Mouse (Mus musculus): ENCODE measurements at regions not wholly inside any gene's neighbourhood (a gene's known extent, or its start where the extent isn't known, plus 50 kb on each side); places are given as distances from the start of the nearest gene placed in this dataset.

DNA sequence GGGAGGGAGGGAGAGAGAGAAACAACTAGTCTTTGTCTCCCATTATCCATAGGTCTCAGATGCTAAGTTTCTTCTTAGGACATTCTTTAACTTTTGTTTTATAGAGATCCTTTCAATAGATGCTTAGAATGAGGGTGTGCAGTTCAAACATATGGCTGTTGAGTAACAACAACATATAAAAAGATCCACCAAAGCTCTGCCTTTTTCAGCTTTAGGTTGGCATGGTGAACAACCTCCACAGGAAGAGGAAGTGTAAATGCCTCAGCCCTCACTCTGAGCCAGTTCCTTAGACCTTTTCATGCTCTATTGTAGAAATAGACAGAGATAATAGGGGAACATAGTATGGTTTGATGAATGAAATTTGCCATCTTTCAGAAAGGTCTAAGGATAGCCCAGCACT lies 326.0 kb downstream of the Fam84a start:
- no peak for DNase-seq (ENCODE audit: low spot score in 2 of 2)

DNA sequence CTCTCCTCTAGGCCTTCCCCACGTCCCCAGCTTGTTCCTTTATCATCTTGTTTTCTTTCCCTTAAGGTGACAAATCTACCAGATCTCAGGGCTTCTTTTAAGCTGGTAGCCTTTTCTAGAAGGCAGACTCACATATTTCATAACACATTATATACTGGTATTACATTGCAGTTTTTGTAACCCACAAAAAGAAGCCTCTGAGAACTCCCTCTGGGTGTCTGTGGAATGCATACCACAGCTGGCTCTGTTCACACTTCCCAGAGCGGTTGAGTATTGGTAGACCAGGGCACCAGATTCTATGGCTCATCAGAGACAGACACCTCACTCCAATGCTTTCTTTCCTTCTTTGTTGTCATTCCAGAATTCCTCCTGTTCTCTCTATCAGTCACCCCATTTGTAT lies 336.4 kb downstream of the Fam84a start:
- no peak for DNase-seq (ENCODE audit: low spot score in 2 of 2)

DNA sequence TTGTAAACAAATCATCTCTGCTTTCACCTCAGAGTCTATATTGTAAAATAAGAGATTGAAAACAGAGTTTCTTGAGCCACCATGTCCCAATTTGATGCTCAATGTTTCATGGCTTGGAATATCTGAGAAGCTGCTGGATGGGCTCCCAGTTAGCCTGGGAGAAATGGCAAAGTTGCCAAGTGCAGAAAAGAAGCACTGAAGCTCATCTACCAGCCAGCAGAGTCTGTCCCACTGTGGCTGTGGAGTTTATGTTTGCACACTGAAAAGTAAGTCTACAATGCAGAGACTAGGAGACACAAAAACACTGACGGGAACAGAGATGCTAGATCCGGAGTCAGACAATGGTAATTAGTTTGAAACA lies 341.7 kb downstream of the Fam84a start:
- DNase-seq (ENCODE audit: low spot score in 2 of 2) = no peak

DNA sequence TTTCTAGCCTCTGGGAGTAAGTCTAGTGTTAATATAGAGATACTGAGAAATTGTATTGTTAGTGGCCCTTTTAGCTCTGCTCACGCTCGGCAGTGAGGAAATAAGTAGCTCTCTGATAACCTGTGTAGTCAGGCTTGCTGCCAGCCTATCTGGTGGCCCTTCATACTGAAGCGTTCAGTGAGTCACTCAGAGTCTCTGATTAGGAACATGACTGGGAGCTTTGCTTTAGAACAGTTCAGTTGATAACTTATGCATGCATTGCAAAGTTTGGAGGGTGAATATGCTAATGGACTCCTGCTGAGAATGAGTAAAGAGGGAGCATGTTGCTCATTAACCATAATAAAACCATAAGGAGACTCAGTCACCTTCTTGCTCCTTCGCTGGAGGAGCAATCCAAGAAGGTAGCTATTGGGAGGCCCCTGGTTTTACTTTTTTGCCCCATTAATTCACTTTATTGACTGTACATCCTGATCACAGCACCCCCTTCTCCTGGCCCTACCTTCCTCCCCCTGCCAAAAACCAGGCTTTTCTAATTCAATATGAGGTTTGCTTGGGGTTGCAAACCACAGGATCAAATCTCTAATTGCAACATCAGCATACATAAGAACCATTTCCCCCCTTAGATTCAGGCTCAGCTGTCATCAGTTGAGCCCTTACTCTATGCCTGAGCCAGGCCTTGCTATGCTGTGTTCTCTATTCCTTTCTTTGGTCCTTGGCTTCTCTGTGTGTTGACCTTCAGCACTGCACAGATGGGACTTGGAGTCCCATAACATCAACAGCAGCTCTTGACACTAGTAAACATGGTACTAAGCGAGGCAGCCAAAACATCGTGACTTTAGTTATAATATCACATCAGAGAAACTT lies 342.3 kb downstream of the Fam84a start:
- no peak for DNase-seq (ENCODE audit: low spot score in 2 of 2)

DNA sequence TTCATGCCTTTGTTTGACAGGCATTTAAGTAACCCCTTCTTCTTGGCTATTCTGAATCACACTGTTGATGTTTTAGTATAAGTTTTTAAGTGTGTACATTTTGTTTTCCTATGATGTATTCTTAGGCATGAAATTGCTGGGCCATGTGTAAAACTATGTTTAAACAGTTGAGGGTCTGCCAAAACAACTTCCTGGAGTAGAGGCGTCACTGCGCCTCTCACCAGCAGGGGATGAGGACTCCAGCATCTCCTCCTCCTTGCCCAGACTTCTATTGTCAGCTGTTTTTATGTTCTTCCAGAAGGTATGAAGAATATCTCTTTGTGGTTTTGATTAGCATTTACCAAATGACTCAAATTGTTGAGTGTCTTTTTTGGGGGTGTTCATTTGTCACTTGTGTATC lies 372.1 kb downstream of the Fam84a start:
- DNase-seq (ENCODE audit: low spot score in 2 of 2) = no peak

DNA sequence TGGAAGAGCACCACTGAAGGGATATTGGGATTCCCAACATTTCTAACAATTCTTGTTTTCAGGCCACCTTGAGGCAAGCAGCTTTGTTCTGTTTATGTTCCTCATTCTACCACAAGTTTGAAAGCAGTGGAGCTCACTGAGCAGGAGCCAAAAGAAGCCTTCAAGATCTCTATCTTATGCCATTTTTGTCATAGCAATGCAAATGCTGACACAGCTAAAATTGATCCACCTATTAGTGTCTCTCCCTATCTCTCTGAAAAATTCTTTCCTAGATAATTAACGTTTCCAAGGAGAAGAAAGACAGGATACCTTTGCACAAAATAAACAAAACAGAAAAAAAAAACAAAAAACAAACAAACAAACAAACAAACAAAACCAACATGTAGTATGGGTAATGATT lies 375.2 kb downstream of the Fam84a start:
- DNase-seq (ENCODE audit: low spot score in 2 of 2) = no peak

DNA sequence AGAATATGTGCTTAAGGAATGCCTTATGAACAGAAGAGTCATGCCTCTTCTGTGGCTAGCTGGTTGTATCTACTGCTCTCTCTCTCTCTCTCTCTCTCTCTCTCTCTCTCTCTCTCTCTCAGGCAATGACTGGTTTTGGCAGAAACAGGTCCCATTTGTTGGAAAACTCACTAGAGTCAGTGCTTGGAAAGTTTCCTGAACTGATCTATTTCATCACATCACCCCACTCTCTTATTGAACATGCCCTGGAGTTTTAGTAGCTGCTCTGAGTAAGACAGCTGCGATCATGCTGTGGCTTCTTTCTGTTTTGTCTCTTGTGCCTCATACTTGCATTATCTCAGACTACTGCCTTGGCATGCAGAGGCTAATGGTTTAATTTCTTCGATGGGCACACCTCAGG lies 382.2 kb downstream of the Fam84a start:
- DNase-seq (ENCODE audit: low spot score in 2 of 2) = no peak

DNA sequence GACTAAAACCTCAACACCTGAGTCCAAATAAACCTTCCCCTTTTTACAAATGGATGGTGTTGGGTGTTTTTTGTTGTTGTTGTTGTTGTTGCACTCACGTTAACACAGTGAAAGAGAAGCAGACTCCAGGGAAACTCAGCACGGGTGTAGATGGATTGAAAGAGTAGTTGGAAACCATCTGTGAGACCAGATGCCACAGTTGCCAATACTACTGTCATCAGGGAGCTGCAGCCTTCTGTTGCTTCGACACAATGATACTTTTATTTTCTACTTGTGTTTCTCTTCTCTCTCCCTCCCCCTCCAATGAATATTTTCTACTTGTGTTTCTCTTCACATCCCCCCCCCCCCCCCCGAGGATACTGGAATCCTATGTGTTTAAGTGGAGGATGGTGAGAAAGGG lies 382.7 kb downstream of the Fam84a start:
- DNase-seq (ENCODE audit: low spot score in 2 of 2) = no peak

DNA sequence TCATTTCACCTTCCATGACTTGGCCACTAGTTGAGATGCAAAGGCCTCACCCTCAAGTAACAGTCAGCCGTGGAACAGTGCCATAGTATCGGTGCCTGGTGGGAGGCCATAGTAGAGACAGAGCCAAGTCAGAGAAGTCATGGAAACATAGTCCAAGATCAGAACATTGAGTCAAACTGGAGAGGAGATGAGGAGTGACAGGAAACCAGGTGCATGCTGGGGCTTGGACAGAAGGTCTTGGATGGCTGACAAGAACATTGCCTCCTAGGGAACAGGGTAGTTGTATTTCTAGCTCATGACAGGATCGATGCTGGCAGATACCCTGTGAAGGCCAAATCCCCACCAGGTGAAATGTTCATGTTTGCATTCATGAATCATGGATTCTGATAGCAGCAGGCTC lies 385.4 kb downstream of the Fam84a start:
- DNase-seq (ENCODE audit: low spot score in 2 of 2) = peak in 1 of 2 experiments; percentile 16

DNA sequence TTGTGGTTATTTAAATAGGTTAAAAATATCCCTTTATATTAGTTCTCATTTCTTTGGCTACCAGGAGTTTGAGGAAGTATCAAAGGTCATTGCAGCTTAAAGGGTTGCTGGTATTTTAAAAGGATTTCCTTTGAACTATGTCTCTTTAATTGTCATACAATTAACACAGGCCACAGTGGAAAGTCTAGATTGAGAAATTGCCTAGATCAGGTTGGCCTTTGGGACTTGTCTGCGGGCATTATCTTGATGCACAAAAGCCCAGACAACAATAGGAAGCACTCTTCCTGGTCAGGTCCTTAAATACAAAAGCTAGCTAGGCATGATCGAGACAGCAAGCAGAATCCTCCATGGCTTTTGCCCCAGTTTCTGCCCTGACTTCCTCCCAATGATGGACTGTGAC lies 398.0 kb downstream of the Fam84a start:
- no peak for DNase-seq (ENCODE audit: low spot score in 2 of 2)

DNA sequence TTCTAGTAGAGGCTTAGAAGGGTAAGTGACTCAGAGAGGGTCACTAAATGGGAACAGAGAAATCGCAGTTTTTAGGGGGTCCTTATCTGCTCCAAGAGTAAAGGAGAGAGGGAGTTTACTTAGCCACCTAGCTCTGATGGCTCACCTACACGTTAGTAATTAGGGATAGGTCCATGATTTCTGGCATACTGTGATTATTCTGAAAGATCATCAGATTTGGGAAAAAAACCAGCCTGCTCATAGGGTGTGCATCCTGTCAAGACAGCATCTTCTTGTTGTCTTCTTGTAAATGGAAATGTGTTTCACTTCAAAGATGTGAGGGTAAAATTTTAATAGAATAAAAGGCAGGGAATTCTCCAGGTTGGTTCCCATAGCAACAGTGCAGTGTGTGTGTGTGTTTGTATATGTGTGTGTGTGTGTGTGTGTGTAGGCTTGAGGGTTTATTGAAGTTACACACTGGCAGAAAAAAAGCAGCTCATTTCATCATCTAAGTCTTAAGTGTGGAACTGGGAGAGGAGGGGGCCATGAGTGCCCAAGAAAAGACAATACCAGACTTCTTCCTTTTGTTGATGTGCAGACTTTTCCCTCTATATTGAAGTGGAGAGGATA lies 407.4 kb downstream of the Fam84a start:
- no peak for DNase-seq (ENCODE audit: low spot score in 2 of 2)

DNA sequence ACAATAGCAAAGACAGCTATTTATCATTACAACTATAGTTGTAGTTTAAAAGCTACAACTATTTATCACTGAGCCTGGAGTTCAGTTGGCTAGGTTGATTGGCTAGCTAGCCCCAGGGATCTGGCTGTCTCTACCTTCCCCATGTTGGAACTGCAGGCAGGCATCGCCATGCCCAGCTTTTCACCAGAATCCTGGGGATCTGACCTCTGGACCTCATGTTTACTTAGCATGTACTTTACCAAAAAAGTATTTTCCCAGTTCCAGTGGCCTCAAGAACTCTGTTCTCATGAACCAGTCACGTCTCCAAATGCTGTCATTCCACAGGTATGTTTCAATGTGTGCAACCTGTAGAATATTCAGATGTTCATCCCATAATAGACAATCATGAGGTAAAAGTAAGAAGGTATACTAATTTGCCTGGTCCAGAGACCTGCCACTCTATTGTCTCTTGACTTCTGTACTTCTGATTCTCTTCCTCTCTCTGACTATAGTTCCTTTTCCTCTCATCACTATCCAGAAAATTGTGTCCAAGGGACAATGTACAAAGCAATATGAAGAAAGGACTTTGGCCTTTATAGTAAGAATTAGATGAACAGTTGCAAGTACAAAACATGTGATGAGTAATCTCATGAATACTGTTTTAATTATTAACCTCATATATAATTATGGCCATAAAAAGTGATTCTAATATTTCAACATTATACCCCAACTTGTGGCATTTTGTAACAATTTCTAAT lies 421.8 kb downstream of the Fam84a start:
- no peak for DNase-seq (ENCODE audit: low spot score in 2 of 2)

DNA sequence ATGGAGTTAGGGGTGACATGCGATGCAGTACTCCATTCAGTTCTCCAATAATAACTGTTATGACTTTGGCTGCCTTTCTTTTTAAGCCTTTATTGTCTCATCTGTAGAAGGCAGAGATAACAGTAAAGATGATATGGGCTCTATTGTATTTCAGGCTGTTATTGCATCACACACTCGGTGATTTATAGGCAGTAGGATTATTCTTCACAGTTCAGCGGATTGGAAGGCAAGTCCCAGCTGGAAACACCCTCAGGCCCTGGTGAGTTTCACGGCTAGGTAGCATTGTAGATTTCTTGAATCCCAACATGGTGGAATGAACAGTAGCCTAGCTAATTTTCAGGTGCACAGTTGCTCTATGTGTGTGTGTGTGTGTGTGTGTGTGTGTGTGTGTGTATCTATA lies 422.9 kb downstream of the Fam84a start:
- DNase-seq (ENCODE audit: low spot score in 2 of 2) = no peak

DNA sequence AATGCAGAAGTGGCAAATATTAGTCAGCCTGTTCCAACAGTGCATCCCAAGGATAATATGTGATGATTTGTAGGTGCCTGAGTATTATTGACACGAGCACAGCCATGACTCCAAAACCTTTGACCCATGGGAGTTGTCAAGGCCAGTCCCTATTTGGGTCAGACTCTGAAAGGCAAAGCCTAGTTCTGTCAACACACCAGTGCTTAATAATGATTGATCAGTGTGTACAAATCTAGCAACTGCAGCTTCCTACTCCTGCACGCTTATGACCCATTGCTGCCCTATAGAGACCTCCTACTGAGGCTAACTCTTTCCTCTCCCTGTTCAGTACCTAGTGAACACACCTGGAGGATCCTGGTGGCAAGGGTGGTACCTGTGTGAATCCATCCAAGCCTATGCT lies 427.3 kb downstream of the Fam84a start:
- no peak for DNase-seq (ENCODE audit: low spot score in 2 of 2)

DNA sequence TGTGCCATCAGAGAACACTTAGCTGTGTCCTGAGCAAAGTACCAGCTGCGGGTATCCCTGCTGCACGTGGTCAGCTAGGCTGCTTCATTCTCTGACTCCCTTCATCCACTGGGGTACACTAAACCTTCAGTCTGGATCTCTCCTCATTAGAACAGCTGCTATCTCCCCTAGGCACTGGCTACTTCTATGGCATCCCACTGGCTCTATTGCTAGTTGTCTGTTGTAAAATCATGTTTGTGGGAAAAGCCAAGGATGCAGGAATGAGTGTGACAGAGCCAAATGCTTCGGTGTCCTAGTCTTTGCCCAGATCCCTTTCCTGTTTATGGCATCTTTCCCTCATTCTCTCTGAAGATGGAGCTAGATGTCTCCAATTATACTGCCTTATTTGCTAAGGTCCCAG lies 440.9 kb downstream of the Nbas start:
- no peak for DNase-seq (ENCODE audit: low spot score in 2 of 2)

DNA sequence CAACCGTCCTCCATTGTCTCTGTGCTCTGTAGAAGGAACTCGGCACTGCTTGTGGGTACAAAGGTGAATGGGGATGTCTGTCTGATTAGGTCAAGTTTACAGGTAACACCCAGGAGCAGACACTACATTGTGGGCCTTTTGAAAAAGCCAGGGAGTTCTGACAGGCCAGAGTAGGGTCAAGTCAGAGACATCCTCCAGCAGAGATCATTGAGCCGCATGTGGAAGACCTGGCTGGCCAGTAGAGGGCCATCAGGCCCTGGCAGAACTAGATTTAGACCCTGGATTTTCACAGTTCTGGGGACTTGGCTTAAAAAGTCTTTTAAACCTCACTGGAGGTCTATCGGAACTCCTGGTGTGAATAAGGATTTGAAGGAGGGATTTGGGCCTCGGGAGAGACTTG lies 438.8 kb downstream of the Nbas start:
- DNase-seq (ENCODE audit: low spot score in 2 of 2) = no peak

DNA sequence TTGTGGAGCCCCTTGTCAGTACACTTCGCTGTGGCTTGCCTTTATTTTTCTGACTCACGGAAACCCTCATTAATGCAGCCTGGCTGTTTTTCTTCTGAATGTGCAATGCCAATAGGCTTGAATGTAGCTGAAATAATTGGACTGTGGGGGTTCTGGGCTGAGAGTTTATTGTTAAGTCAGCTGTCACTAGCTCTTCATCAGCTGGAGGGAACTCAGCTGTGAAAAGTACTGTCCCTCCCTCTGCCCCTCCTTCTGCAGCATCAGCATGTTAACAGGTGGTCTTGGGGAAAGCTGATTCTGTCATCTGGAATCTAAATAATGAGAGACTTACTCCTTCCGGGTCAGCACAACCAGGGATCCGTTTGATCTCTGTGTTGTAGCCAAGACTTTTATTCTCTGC lies 437.6 kb downstream of the Nbas start:
- DNase-seq (ENCODE audit: low spot score in 2 of 2) = peak in 1 of 2 experiments; percentile 13

DNA sequence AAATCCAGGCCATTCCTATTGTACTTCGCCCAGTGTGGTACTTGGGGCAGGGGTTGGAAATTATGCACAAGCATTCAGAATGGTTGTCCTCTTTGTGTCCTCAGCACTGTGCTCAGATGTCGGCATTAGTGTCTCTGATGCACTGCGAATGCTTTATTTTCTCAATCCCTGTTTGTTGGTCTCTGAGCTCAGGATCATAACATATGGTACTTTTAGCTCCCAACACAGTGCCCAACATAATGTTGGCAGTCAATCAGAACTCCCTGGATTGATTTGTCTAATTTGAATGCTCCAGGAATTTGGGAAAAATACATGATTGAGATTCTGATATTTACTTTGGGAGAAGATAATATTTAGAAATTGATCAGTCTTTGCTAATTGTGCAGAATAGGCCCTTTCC lies 434.7 kb downstream of the Nbas start:
- DNase-seq (ENCODE audit: low spot score in 2 of 2) = no peak

DNA sequence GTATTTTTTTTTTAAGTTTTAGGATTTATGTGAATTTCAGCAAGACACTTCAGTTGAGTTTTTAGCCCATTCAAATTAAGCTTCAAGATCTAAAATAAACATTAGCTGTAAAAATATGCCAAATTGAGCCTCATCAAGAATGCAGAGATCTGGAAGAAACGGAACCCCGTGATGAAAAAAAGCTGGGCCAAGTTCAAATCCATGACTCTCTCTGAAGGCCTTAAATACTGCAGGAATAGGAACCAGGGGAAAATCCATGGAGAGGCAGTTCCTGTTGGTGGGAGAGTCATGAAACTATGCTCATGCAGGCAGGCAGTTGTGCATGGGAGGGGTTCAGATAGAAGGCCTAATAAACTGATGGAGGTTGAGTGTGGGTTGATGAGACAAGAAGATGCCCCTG lies 430.9 kb downstream of the Nbas start:
- DNase-seq (ENCODE audit: low spot score in 2 of 2) = no peak

DNA sequence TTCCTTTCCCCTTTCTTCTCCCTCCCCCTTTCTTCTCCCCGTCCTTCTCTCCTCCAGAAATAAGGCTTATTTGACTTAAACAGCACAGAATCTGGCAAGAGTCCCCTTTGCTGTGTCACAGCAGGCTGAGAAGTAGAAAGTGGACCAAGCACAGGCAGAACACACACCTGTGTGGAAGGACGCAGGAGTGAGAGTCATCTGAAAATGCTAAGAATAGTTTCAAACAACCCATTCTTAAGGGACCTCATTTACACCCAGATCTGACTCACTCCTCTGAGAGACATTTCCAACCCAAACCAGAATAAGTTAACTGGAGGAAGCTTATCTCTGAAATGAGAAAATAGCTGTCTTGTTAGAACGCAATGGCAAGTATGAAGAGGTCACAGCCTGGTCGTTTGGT lies 429.9 kb downstream of the Nbas start:
- DNase-seq (ENCODE audit: low spot score in 2 of 2) = no peak

DNA sequence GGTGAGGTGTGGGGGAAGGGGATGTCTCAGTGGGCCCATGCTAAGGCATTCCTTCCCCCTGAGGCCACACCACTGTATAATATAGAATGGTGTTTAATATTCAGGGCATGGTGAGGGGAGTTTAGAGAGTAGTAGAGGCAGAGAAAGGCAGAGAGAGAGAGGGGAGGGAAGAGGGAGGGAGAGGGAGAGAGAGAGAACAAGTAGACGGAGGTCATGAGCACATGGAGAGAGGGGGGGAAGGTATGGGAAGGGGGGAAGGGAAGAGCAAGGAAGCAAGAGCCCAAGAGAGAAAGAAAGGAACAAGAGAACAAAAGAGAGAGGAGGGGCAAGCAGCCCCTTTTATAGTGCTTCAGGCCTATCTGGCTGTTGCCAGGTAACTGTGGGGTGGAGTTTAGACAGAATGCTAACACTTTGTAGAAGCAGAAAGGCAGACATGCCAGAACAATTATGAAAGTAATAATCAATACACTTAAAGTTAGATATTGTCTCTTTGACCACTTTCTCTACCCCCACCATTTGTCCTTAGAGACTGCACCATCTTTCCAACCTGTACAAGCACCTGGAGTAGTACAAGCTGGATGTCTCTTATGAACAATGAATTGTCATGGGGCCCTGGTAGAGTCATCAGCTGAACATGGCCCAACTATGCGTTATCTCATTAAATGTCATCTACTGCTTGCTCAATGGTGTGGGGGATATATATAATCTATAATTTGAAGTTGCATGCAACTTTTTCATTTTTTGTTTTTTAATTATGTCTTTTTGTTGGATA lies 422.6 kb downstream of the Nbas start:
- DNase-seq (ENCODE audit: low spot score in 2 of 2) = no peak

DNA sequence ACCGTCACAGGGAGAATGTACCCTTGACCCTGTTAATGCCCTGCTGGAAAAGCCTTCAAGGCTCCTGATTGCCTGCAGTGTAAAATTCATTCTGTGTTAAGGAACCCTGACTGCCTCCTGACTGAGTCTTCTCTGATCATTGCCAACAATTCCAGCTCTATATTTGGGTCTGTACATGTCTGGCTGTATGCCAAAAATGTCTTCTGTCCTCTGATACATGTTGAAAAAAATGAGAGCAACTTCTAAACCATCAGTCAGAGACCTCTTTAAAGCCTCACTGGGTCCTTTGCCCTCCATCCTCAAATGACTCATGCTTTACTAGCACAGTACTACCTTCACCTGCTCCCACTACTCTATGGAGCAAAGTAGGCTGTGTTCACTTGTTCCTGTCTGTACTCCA lies 408.3 kb downstream of the Nbas start:
- DNase-seq (ENCODE audit: low spot score in 2 of 2) = no peak

Measured in cerebellum, postnatal 4 days (tissue).